37 mouse cellular contexts compared by ENCODE assay signal in the genomic region with DNA sequence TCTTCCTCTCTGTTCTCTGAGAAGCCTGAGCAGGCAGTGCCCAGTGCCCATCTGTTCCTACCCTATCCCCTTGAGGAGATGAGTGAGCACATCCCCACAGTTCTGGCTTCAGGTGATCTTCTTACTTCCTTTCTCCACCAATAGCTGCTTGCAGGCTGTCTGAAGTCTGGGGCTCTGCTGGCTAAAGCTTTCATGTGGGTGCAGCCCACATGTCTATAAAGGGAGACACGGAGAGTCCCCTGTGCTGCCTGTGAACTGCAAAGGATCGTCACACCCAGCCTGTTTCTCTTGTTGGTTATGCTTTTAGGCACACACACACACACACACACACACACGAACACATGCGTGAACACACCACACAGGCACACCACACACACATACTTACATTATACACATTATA. TPM values are rescaled to one million over a fixed set of nuclear protein-coding genes. Genes with fewer than 3 reads are reported as not detected.
A peak's percentile ranks its signal among the peaks of the same experiment; 100 is the strongest.
DNase-seq lines count a peak whose midpoint lies in the region; ATAC-seq lines count a peak whose summit lies in the region.
"Had no signal": no experiment of that assay in that cellular context is flagged by ENCODE, and none has a peak within 500 bp of the region (broad histone marks: within the 10 kb centered on the region; RNA-seq: fewer than 3 reads in every experiment).

No protein-coding gene starts in this region.

- DNase-seq in left cerebral cortex, adult 18-20 months (ENCODE audit: low spot score in 2 of 2) = peak; percentile 8 to 39
- DNase-seq in left cerebral cortex, postnatal 4 days = no peak
- DNase-seq in right cerebral cortex, postnatal 25 days = peak; percentile 41
- no peak for DNase-seq in right cerebral cortex, postnatal 4 days
- DNase-seq in induced T-regulatory cell, adult 2 months (ENCODE audit: low read depth) = peak; percentile 5
- DNase-seq in ovary, postnatal 14 days (ENCODE audit: low spot score) = no peak
- DNase-seq: adrenal gland, postnatal 25 days; B cell, adult 2 months; cerebellum, adult 18-20 months; cerebellum, postnatal 10 days; gastrocnemius, adult 2 months; gastrocnemius, postnatal 36 days; heart, adult 18-20 months; heart, postnatal 4 days; kidney, adult 18-20 months; kidney, postnatal 25 days; liver, postnatal 0 days; lung, postnatal 4 days; thymus, adult 18-20 months; thymus, postnatal 25 days had no signal

- intact Hi-C loops in left cerebral cortex, postnatal 4 days (cut with DNase I) = no loop called here

- no peak overlapping the region for H3K4me3 ChIP-seq in hindbrain, embryonic 13.5 days
- H3K4me3 ChIP-seq: embryonic facial prominence, embryonic 13.5 days; forebrain, embryonic 10.5 days; forebrain, embryonic 15.5 days; gastrocnemius, adult 2 months; kidney, embryonic 15.5 days; layer of hippocampus, adult 2 months; limb, embryonic 13.5 days; liver, embryonic 12.5 days; megakaryocyte, embryonic 14.5 days; midbrain, embryonic 12.5 days; myocyte; neural tube, embryonic 13.5 days had no signal

- no peaks in the 10 kb centered on the region for H3K36me3 ChIP-seq in hindbrain, embryonic 13.5 days
- H3K36me3 ChIP-seq: embryonic facial prominence, embryonic 13.5 days; forebrain, embryonic 10.5 days; forebrain, embryonic 15.5 days; kidney, embryonic 15.5 days; limb, embryonic 13.5 days; liver, embryonic 12.5 days; midbrain, embryonic 12.5 days; neural tube, embryonic 13.5 days had no signal

- H3K9me3 ChIP-seq in hindbrain, embryonic 13.5 days = no peaks in the 10 kb centered on the region
- H3K9me3 ChIP-seq: embryonic facial prominence, embryonic 13.5 days; forebrain, embryonic 10.5 days; forebrain, embryonic 15.5 days; kidney, embryonic 15.5 days; limb, embryonic 13.5 days; liver, embryonic 12.5 days; megakaryocyte, embryonic 14.5 days; midbrain, embryonic 12.5 days; neural tube, embryonic 13.5 days had no signal

- ATAC-seq in hindbrain, embryonic 13.5 days (ENCODE audit: low FRiP score) = no peak
- ATAC-seq: forebrain, embryonic 15.5 days; liver, embryonic 12.5 days; liver, postnatal 0 days; lung, postnatal 0 days had no signal

- no peaks in the 10 kb centered on the region for H3K27me3 ChIP-seq in hindbrain, embryonic 13.5 days
- H3K27me3 ChIP-seq: embryonic facial prominence, embryonic 13.5 days; forebrain, embryonic 15.5 days; limb, embryonic 13.5 days; midbrain, embryonic 12.5 days; neural tube, embryonic 13.5 days had no signal

- H3K4me2 ChIP-seq in hindbrain, embryonic 13.5 days = no peak overlapping the region
- H3K4me2 ChIP-seq: embryonic facial prominence, embryonic 13.5 days; forebrain, embryonic 15.5 days; heart, embryonic 11.5 days; hindbrain, embryonic 14.5 days; kidney, embryonic 15.5 days; limb, embryonic 13.5 days; liver, embryonic 12.5 days; midbrain, embryonic 12.5 days; neural tube, embryonic 13.5 days had no signal

- no peak overlapping the region for H3K9ac ChIP-seq in hindbrain, embryonic 13.5 days
- H3K9ac ChIP-seq: embryonic facial prominence, embryonic 13.5 days; forebrain, embryonic 15.5 days; hindbrain, embryonic 14.5 days; kidney, embryonic 15.5 days; limb, embryonic 13.5 days; liver, embryonic 12.5 days; liver, postnatal 0 days; midbrain, embryonic 12.5 days; neural tube, embryonic 13.5 days had no signal

- H3K4me1 ChIP-seq in hindbrain, embryonic 13.5 days (replicated peaks) = no peaks in the 10 kb centered on the region
- H3K4me1 ChIP-seq: embryonic facial prominence, embryonic 13.5 days; forebrain, embryonic 10.5 days; forebrain, embryonic 15.5 days; kidney, embryonic 15.5 days; limb, embryonic 13.5 days; liver, embryonic 12.5 days; megakaryocyte, embryonic 14.5 days; midbrain, embryonic 12.5 days; neural tube, embryonic 13.5 days had no signal

- no peak overlapping the region for H3K27ac ChIP-seq in hindbrain, embryonic 13.5 days
- H3K27ac ChIP-seq: embryonic facial prominence, embryonic 13.5 days; forebrain, embryonic 10.5 days; forebrain, embryonic 15.5 days; gastrocnemius, adult 2 months; hindbrain, embryonic 14.5 days; kidney, embryonic 15.5 days; layer of hippocampus, adult 2 months; limb, embryonic 13.5 days; liver, embryonic 12.5 days; midbrain, embryonic 12.5 days; neural tube, embryonic 13.5 days had no signal

- 87% methylated on average over 4 of the region's 4 CpGs for WGBS in hindbrain, embryonic 13.5 days

RNA-seq across cellular contexts. Expression of gene Tnnt2, which starts 36.8 kb away (rescaled TPM):
- 10 to 100 TPM; 13.0 to 13.2 TPM for total RNA-seq in left cerebral cortex, adult 18-20 months (2021)
- under 1 TPM; 0.62 to 0.85 TPM for total RNA-seq in left cerebral cortex, postnatal 4 days (2021)
- 12.1 and 16.2 TPM in 2 replicates for polyA plus RNA-seq in hindbrain, embryonic 13.5 days (2015; fragmentation: Nextera tagmentation; extraction: Ambion mirVana)
- total RNA-seq: common myeloid progenitor, adult 5-6 weeks had no signal

RNA-seq across cellular contexts. Expression of gene Pkp1, which starts 46.0 kb away (rescaled TPM):
- under 1 TPM in 1 of 2 experiments, not detected in 1; 0.09 TPM for total RNA-seq in left cerebral cortex, adult 18-20 months (2021)
- under 1 TPM in 1 of 2 experiments, not detected in 1; 0.18 TPM for total RNA-seq in left cerebral cortex, postnatal 4 days (2021)
- not detected in 2 replicates for polyA plus RNA-seq in hindbrain, embryonic 13.5 days (2015; fragmentation: Nextera tagmentation; extraction: Ambion mirVana)
- total RNA-seq: adrenal gland, adult 18-20 months; adrenal gland, postnatal 25 days; common myeloid progenitor, adult 5-6 weeks; gastrocnemius, adult 2 months; heart, adult 18-20 months; layer of hippocampus, adult 2 months had no signal
- polyA plus RNA-seq: forebrain, embryonic 15.5 days; hindbrain, embryonic 14.5 days; liver, embryonic 12.5 days had no signal

RNA-seq across cellular contexts. Expression of gene Lad1, which starts 54.6 kb away (rescaled TPM):
- 1 to 10 TPM in 1 of 2 experiments, under 1 TPM in 1; 0.96 to 1.3 TPM for total RNA-seq in left cerebral cortex, adult 18-20 months (2021)
- under 1 TPM; 0.64 to 0.86 TPM for total RNA-seq in left cerebral cortex, postnatal 4 days (2021)
- 0.65 and 0.84 TPM in 2 replicates for polyA plus RNA-seq in hindbrain, embryonic 13.5 days (2015; fragmentation: Nextera tagmentation; extraction: Ambion mirVana)
- total RNA-seq: adrenal gland, postnatal 25 days; common myeloid progenitor, adult 5-6 weeks; gastrocnemius, adult 2 months; gastrocnemius, postnatal 36 days had no signal

Comparison
In these comparisons a context has a peak if more than half of its experiments do, and no peak if none do; other contexts are left out.
1. DNase-seq: peak in left cerebral cortex, adult 18-20 months (2 of 2), right cerebral cortex, postnatal 25 days (single experiment) and induced T-regulatory cell, adult 2 months (single experiment); none in left cerebral cortex, postnatal 4 days (single experiment), right cerebral cortex, postnatal 4 days (single experiment) and ovary, postnatal 14 days (single experiment).
2. RNA of gene Tnnt2, which starts 36.8 kb away (total RNA-seq): 13.0 to 13.2 TPM in left cerebral cortex, adult 18-20 months; 0.62 to 0.85 TPM in left cerebral cortex, postnatal 4 days; every median in the first group is over 4 times any median in the second.